Mouse (Mus musculus) liver, embryonic 14 days (tissue): ENCODE measurements around the gene Odf3b. TPM values are rescaled to one million over a fixed set of nuclear protein-coding genes. Genes with fewer than 3 reads are reported as not detected.

Experiments used
- polyA plus RNA-seq: library from polyadenylated mRNA; depleted of rRNA; stranded (reverse); fragments of >200 nt; gene quantifications from 2 replicates; pipeline ENCODE4 v1.2.3, GENCODE M21; 2012; rRNA removed

The Odf3b gene
- polyA plus RNA-seq = 0.75 and 0.85 TPM in 2 replicates

GRCm38 (mm10) chr15:89378831-89379401, at the start of gene Odf3b:
TSS of gene Odf3b (minus strand) at chr15:89379282.

GRCm38 (mm10) chr15:89425711-89426121, 46.6 kb upstream of the Odf3b start, which contains the start of gene Cpt1b:
TSS of gene Cpt1b (minus strand) at chr15:89425863.

GRCm38 (mm10) chr15:89410118-89410517, 31.0 kb upstream of the Odf3b start, which contains the start of gene Syce3:
TSS of gene Syce3 (minus strand) at chr15:89410503.

GRCm38 (mm10) chr15:89384617-89385016, 5.5 kb upstream of the Odf3b start, which contains the start of gene Klhdc7b:
TSS of gene Klhdc7b (plus strand) at chr15:89384917.

GRCm38 (mm10) chr15:89376957-89377356, 2.1 kb downstream of the Odf3b start, which contains the start of gene Tymp:
TSS of gene Tymp (minus strand) at chr15:89377039.

DNA sequence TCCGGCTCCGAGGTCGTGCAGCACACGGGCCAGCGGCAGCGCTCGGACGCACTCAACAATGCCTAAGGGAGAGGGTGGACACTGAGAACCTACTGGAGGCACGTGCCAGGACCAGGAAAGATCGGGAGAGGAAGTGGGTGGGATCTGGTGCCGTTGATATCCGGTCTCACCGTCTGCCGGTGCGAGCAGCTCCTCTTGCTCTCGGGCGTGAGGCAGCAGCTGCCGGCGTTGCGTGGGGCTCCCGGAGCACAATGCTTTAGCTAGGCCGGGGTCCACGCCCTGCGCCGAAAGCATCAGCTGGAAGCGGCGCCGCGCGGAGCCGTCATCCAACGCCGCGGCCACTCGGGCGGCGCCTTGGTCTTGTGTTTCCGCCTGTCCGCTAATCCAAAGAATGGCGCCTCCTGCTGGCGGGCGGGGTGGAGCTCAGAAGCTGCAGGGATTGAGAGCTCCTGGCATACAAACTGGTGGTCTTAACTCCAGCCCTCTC, 5.3 kb downstream of the Odf3b start, which contains the start of gene Sco2:
Gene Sco2 (minus strand): TSS at position 85 of the 487 bp plus-strand sequence.

DNA sequence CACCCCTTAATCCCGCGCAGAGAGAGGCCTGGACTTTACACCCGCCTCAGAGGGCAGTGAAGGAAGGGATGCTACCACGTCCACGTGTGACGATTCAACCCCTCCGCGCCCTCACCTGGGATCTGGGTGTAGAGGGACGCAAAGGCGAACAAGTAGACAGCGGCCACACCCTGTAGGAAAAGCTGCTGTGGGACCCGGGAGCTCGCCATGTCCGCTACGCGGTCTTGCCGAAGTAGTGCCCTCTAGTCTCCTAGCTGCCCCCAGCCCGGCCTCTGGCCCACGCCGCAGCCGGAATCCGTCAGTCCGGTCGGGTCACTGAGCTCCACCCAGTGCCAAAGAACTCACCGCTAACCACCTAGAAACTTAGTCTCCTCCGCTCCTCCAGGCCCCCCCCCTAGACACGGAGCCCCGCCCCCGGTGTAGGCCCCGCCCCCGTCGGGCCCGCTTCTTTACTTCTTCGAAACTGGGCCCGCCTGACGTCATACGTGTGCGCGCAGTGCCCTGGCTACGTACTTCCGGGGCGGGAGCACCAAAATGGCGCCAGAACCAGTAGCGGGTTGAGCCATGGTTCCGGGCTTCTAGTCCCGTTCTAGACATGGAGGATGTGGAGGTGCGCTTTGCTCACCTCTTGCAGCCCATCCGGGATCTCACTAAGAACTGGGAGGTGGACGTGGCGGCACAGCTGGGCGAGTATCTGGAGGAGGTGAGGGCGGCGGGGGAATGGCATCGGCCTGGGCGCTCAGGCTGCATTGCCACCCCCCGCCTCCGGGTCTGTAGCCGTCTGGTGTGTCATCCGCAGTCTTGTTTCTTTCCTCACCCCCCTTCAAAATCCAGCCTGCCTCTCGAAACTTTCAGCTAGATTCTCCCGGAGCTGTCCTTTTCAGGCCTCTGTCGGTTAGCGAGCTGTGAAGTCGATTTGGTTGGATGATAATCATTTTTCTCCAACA, 23.6 kb downstream of the Odf3b start, which contains the start of the genes Lmf2 and Ncaph2:
Gene Lmf2 (minus strand): TSS at position 419 of the 947 bp plus-strand sequence.
Gene Ncaph2 (plus strand): TSS at position 479 of the 947 bp plus-strand sequence.

GRCm38 (mm10) chr15:89334271-89334670, 44.8 kb downstream of the Odf3b start, which contains the start of gene Miox:
TSS of gene Miox (plus strand) at chr15:89334398.

Other genes starting within 250 kb of the Odf3b start
- gene Mapk12, start 238.6 kb downstream of the Odf3b start, polyA plus RNA-seq = 2.0 and 2.1 TPM in 2 replicates
- 0.76 and 0.80 TPM in 2 replicates for gene Mapk11, start 229.7 kb downstream of the Odf3b start, polyA plus RNA-seq
- 23.7 and 25.5 TPM in 2 replicates for gene Plxnb2, start 198.5 kb downstream of the Odf3b start, polyA plus RNA-seq
- gene Dennd6b, start 182.8 kb downstream of the Odf3b start, polyA plus RNA-seq = 3.8 and 4.2 TPM in 2 replicates
- 14.0 and 15.3 TPM in 2 replicates for gene Ppp6r2, start 167.7 kb downstream of the Odf3b start, polyA plus RNA-seq
- gene Sbf1, start 64.0 kb downstream of the Odf3b start, polyA plus RNA-seq = 27.9 and 28.3 TPM in 2 replicates
- gene Adm2, start 56.6 kb downstream of the Odf3b start, polyA plus RNA-seq = 1.8 and 2.0 TPM in 2 replicates
- 7.3 and 11.5 TPM in 2 replicates for gene Miox, start 44.9 kb downstream of the Odf3b start, polyA plus RNA-seq
- 11.6 and 12.4 TPM in 2 replicates for gene Lmf2, start 23.6 kb downstream of the Odf3b start, polyA plus RNA-seq
- gene Ncaph2, start 23.6 kb downstream of the Odf3b start, polyA plus RNA-seq = 65.4 and 75.6 TPM in 2 replicates
- gene Sco2, start 5.4 kb downstream of the Odf3b start, polyA plus RNA-seq = 9.4 and 11.0 TPM in 2 replicates
- gene Tymp, start 2.2 kb downstream of the Odf3b start, polyA plus RNA-seq = 0.68 and 0.70 TPM in 2 replicates
- gene Klhdc7b, start 5.6 kb upstream of the Odf3b start, polyA plus RNA-seq = not detected in 2 replicates
- not detected in 2 replicates for gene Syce3, start 31.2 kb upstream of the Odf3b start, polyA plus RNA-seq
- 1.6 and 2.0 TPM in 2 replicates for gene Cpt1b, start 46.6 kb upstream of the Odf3b start, polyA plus RNA-seq
- gene C730034F03Rik, start 50.3 kb upstream of the Odf3b start, polyA plus RNA-seq = 0.89 and 0.97 TPM in 2 replicates
- 0.23 and 0.29 TPM in 2 replicates for gene Gm44502, start 50.4 kb upstream of the Odf3b start, polyA plus RNA-seq
- gene Chkb, start 50.6 kb upstream of the Odf3b start, polyA plus RNA-seq = 17.1 and 19.3 TPM in 2 replicates
- gene Mapk8ip2, start 74.6 kb upstream of the Odf3b start, polyA plus RNA-seq = 0.01 and 0.03 TPM in 2 replicates
- gene Arsa, start 98.1 kb upstream of the Odf3b start, polyA plus RNA-seq = 3.1 and 3.4 TPM in 2 replicates
- gene Shank3, start 120.3 kb upstream of the Odf3b start, polyA plus RNA-seq = 1.8 and 2.0 TPM in 2 replicates
- 0.05 and 0.09 TPM in 2 replicates for gene Acr, start 189.0 kb upstream of the Odf3b start, polyA plus RNA-seq
- 5.7 and 6.2 TPM in 2 replicates for gene Rabl2, start 212.6 kb upstream of the Odf3b start, polyA plus RNA-seq